Mouse (Mus musculus) left cerebral cortex, postnatal 4 days (tissue): ENCODE data around the gene Dnaic1. TPM values are rescaled to one million over a fixed set of nuclear protein-coding genes. Genes with fewer than 3 reads are reported as not detected.
A peak's percentile ranks its signal among the peaks of the same experiment; 100 is the strongest.

Experiments
- DNase-seq: peaks from one replicate; pipeline ENCODE4 v3.0.0-alpha.2; 2022
- intact Hi-C: fragments of 180-260 bp; cut with DNase I; formaldehyde crosslinking; loops from one replicate; pipeline ENCODE4 v1.15.1; 2025
- total RNA-seq, 2 experiments: library from RNA; stranded (reverse); gene quantifications; 2 replicates each; pipeline ENCODE4 v1.2.3; 2021

Dnaic1 gene
- total RNA-seq, 2 experiments from 2014 or later: 2.1 to 3.7 TPM

DNA sequence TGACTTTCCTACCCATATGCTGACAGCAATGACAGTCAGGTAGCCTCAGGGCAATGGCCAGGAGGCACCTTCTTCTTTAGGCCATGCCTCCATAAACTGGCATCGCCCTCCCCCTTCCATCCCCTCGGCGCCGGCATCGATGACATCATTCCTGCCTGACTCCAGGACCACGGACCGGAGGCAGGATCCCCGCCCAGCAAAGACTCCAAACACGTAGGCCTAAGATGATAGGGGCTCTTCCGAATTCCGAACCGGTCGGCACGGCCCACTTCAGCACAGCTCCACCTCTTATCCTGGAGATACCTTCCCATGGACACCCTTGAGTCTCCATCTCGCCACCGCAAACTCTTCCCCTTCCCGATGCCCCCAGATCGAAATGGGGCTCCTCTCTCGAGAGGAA is 1.3 kb upstream of the Dnaic1 start:
- peak; percentile 64 for DNase-seq
- intact Hi-C loops: no loop called here

DNA sequence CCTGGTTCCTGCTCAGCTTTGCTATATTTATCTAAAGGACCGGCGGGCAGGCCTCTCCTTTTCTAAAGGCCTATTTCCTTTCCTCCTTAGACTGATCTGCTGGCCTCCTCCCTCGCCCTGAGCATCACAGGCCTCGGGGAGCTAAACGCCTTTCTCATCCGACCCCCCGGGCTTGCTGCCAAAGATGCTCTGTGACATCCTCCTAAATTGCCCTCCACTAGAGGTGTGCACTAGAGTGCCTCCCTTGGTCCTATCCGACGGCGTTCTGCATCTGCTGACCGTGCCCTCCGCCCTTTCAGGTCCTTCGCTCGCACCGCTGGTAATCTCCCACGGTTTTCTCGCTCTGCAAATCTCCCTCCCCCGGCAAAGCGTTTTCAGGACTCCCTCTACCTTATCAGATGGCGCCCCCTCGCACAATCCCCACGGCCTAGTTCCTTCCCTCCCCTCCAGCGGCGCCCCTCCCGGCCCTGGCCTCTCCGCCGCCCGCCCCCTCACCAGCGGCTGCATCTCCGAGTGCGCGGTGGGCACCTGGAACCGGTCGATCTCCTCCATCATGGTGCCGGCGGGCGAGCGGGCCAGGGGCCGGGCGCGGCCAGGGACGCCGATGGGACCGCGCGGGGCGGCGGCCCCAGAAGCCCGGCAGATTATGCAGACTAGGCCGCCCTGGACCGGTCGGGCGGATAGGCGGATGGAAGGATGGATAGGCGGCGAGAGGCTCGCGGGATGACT is 729 bp upstream of the Dnaic1 start:
- intact Hi-C loops: no loop called here
- peak; percentile 70 for DNase-seq

DNA sequence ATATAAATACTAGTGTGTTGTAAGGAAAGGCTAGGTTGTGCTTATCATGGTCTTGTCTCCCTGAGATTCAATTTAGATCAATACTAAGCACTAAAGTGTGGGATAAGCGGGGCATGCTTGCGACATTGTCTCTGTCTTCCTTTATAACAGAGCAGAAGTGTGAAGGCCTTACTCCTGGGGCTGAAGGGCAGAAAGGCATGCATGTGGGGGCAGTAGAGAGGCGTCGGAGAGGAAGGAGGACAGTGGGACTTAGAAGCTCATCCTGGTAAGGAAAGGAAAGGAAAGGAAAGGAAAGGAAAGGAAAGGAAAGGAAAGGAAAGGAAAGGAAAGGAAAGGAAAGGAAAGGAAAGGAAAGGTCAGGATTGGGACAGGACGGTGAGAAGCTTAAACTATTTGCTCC is 1.9 kb downstream of the Dnaic1 start:
- intact Hi-C loops: no loop called here
- DNase-seq: peak; percentile 44

DNA sequence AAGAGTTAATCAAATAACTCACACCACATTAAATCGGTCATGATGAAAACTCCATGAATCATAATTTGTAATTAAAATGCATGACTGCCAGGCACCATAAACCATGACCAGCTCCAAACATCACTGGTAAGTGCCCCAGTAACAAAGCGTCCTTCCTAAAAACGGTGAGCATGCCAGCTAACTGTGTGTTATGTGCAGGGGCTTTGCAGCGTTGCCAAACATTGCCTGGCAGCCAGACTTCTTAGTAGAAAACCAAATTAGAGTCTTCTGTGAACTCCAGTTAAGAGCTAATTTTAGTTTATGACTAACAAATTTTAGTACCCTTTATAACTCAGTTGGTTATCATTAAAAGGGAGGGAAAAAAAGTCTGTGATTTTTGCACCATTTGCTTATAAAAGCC is 3.9 kb downstream of the Dnaic1 start:
- intact Hi-C loops: no loop called here
- DNase-seq: peak; percentile 18

DNA sequence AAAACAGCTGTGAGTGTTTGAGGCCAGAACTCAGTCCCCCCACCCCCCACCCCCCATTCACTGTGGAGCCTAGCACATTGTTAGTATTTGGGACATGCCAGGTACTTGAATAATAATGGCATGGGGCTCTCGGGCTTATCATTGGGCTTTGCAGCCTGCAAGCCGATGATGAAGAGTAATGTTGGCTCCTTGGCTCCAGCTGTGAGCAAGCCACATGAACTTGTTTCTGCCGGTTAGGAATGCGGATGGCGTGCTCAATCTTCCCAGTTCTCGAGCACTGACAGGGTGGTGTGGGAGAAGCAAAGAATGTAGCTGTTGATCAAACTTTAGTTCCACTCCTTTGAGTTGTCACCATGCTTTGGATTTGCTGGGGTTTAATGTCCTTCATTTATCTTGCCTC is 6.3 kb downstream of the Dnaic1 start:
- no peak for DNase-seq

DNA sequence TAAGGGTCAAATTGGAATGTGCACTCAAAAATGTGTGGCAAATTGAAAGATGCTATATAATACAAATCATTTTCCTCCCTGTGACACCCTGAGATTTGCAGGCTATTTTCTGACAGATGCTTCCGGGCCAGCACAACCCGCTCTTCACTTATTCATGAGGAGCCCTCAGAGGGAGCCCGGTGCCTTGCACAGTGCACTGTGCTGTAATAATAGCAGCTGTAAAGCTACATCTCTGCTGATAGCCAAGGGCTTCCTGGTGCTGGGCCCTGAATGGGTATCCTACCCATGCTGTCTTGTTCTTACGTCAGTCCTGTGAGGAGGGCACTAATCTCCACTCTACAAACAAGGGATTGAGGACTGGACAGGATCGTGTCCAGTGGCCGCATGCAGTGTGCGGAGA is 13.8 kb downstream of the Dnaic1 start:
- intact Hi-C loops: no loop called here
- no peak for DNase-seq

More for the DNA sequence above, 6.3 kb downstream of the Dnaic1 start:
- intact Hi-C loops: no loop called here

DNA sequence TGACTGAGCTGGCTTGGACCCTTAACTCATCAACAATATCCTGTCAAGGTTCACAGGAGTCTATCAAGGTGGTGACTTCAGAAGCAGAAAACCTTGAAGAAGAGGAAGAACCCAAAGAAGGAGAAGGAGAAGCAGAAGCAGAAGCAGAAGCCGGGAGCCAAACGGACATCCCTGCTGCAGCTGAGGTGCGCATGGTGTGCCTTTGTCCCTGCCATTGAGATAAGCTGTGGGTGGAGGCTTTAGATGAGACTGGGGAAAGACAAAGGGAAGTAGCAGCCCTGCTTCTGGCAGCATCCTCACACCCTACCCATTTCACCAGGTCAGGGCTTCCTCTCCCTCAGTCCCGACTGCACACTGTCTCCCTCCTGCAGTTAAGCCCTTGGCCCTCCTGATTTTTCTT is 33.2 kb downstream of the Dnaic1 start:
- DNase-seq: no peak
- intact Hi-C loops: no loop called here

DNA sequence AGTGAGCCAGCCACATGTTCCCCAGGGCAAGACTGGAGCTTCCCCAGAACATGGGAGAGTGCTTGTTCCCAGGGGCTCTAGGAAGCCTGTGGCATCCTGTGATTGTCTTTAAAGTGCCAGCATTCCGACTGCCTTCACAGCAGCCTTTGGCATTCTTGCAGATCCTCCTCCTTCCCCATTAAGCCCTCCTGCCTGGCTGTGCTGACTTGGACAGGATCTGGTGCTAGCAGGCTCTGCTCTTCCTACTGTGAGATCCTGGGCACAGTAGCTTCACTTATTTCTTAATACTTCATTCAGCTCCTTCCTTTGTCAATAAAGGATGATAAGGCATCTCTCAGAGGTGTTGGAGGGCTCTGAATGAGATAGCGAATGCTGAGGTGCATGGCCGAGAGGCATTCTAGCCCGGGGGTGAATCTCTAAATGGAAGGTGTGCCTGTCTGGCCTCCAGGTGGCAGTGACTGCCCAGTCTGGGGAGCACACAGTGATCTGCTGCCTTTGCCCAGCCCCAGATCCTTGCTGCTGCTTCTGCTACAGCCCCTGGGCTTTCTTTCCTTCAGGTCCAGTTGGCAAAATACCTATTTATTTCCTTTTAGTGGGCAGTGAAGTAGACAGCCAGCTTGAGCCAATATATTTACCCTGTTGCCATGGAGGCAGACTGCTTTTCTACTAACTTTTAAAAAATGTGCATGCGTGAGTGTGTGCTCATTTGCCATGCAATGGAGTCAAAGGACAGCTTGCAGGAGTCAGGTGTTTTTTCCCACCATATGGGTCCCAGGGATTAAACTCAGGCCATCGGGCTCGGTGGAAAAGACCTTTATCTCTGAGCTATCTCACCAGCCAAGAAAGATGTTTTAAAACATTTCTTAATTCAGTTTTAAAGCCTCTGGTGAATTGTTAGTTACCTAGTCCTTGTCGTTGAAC is 35.2 kb downstream of the Dnaic1 start:
- peak; percentile 70 for DNase-seq

DNA sequence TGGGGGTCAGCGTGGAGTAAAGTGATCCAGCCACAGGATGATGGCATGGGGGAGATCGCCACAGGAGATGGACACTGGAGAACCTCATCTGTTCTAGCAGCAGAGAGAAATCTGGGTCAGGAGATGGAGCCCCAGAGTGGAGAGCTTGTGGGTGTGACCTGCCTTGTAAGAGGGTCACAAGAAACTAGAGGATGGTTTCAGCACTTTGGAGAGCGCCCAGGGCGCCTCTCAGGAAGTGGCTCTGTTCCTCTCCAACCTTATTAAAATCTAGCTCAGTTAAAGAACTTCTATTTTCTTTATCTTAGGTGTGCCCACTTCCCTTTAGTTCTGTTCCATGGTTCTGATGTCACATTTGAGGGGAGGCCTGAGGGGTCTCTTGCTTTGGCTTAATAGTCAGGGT is 37.2 kb downstream of the Dnaic1 start:
- intact Hi-C loops: no loop called here
- no peak for DNase-seq

More for the DNA sequence above, 35.2 kb downstream of the Dnaic1 start:
- intact Hi-C loops: no loop called here

DNA sequence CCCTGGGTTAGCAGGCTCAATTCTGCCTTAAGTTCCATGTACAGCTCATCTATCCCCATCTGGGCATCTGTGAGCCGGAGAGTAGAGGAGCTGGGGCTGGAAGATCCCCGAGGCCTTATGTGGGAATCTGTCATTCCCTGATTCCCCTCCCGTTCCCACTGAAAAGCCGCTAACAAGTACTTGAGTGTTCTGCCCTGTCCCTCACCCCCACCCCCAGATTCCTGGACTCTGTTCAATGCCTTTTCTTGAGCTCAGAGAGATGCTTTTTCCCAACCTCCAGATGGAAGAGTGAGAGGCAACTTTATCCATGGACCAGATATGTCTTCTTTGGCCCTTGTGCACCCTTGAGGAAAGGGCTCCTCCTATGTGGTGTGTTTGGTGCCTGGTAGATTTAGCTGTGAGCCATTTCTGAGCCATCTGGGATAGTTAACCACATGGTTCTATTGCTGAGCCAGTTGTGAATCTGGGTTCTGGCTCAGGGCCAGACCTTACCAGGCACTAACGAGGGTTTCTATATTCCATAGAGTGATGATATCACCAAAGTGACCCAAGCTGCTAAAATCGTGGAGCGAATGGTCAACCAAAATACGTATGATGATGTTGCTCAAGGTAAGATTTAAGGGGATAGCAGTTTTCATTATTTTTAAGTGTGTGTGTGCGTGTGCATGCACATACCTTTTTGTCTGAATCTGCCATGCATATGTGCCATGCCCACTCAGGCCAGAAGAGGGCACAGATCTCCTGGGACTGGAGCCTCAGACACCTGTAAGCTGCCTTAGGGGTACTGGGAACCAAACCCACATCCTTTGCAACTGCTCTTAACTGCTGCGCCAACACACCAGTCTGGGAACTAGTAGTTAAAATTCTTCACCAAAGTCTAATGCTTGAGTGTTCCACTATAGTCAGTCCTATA is 40.4 kb downstream of the Dnaic1 start:
- intact Hi-C loops: loop anchor here (5.0 kb wide), 1 partner anchor 88 kb away; no protein-coding TSS in a partner anchor
- DNase-seq: peak; percentile 57

DNA sequence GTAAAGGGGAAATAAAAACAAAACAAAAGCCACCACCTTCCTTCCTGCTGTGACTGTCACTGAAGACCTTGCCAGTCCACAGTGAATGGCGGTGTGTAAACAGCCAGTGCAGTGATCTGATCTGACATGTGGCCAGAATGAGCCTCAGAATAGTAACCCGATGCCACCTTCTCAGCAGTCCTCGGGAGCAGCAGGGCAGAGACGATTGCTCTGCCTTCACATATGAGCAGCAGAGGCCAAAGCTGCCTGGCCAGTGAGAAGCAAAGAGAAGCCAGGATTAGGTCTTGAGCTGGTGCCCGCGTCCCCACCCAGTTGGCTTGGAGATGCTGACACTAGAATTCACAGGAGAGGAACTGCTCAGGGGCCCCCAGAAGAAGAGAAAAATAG is 41.0 kb downstream of the Dnaic1 start:
- intact Hi-C loops: loop anchor here (5.0 kb wide), 1 partner anchor 88 kb away; no protein-coding TSS in a partner anchor
- peak; percentile 63 for DNase-seq

DNA sequence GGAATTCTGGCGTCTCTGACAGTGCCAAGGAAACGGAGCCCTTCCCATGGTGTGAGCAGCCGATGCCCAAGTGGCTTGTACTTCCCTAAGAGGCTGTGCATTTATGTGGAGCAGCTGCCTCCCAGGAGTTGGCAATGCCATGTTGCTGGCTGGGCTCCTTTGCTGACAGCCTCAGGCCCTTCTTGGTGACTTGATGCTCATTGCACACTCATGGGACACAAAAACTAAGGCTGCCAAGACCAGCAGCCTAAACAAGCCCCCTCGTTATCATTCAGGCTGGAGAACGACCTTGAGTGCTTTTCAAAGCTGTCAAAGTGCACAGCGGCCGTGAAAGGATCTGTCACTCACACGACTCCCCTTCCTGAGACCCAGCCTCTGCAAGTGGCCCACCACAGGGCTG is 42.6 kb downstream of the Dnaic1 start:
- peak; percentile 92 for DNase-seq
- intact Hi-C loops: loop anchor here (5.0 kb wide), 1 partner anchor 90 kb away; no protein-coding TSS in a partner anchor

DNA sequence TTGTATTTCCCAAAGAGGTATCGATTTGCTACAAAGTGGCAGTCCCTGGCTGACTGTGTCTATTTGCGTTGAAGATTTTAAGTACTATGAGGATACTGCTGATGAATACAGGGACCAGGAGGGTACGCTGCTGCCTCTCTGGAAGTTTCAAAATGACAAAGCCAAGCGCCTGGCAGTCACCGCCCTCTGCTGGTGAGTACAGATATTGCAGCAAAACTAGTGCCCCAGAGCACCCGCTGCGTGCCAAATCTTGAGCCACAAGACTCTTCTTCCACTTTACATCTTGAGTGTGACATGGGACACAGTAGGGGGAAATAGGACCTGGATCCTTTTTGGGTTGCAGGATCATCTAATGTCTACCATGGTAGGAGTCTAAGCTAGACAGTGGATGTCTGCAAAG is 44.6 kb downstream of the Dnaic1 start:
- intact Hi-C loops: loop anchor here (5.0 kb wide), 1 partner anchor 92 kb away; no protein-coding TSS in a partner anchor

DNA sequence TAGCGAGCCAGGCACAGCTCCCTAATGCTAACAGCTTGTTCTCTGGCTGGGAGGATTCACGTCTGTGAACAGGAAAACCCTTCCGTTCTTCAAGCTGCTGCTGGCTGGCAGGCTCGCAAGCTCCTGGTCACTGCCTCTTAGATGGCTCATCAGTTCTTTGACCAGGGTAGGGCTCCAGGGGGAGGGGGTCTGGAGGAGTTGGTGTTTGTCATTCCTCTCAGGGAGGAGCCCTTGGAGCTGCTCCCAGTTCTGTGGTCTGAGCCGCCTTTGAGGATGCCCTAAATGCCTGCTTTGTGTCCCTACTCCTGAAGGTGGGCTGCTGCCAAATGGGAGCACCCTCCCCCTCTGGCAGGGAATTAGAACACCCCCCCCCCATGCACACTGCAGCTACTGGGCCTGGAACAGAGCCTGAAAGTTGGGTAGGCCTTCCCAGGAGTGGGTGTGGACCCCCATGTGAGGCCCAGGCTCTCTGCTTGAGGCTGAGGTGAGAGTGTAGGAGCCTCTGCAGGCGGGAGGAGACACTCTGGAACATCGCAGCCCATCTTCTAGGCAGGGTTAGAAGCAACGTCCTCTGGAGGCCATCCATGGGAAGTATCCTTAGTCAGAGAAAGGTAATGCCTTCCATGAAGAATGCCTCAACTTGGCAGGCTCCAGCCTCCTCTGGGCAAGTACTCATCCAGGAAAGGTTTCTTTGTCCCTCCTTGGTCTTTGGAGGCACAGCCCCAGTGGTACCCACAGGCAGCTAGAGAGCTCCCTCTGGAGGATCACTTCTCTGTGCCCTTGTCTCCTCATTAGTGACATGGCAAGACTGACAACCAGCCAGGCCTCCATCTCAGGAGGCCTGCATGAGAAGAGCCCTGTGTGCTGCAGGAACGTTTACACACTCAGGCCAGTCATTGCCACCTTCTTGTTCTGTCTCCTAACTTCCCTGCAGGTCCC is 46.4 kb downstream of the Dnaic1 start:
- intact Hi-C loops: no loop called here
- DNase-seq: peak; percentile 91

More for the DNA sequence above, 44.6 kb downstream of the Dnaic1 start:
- peak; percentile 87 for DNase-seq

DNA sequence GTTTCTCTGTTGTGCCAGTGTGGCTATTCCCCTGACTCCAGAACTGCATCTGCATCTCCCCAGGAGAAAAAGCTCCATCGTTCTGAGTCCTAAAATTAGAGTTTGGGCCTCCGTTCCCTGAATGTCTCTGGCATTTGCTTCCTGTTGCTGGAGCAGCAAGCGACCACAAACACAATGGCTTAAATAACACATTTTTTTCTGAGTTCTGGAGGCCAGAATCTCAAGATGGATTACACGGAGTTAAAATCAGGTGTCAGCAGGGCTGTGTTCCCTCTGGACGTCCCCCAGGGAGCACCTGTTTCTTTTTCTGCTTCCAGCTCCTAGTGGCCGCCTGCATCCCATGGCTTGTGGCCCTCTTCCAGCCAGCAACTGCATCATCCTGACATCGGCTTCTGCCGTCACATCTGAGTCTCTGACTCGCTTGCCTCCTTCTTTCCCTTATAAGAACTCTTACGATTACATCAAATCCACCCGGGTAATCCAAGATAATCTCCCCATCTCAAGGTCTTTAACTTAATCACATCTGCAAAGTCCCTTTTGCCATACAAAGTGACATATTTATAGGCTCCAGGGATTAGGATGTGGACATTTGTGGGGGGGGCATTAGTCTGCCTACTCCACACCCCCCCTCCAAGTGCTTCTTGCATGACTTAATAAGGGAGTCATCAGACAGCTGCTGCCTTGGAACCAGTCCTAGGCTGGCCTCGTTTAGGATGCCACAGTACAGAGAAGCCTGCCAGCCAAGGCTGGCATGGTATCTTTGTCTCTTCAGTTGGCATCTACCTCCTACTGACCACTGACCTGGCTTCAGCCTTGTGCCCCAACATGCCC is 49.6 kb downstream of the Dnaic1 start:
- peak; percentile 92 for DNase-seq
- intact Hi-C loops: no loop called here

DNA sequence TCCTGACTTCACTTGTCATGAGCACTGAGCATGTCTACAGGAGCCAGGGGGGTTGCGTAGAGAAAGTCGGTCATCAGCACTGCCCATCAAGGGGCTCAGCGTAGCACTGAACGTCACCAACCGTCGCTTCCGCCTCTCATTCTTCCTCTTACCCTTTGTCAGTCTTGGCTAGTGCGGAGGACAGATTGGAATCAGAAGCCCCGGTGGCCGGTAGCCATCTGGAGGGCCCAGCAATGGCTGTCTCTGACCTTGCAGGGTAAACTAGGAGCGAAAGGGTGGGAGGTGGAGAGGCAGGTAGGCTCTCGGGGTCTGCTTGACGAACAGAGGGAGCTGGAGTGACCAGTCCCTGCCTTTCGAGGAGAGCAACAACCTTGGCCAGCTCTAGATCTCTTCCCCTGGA is 52.5 kb downstream of the Dnaic1 start:
- intact Hi-C loops: no loop called here
- peak; percentile 46 for DNase-seq

DNA sequence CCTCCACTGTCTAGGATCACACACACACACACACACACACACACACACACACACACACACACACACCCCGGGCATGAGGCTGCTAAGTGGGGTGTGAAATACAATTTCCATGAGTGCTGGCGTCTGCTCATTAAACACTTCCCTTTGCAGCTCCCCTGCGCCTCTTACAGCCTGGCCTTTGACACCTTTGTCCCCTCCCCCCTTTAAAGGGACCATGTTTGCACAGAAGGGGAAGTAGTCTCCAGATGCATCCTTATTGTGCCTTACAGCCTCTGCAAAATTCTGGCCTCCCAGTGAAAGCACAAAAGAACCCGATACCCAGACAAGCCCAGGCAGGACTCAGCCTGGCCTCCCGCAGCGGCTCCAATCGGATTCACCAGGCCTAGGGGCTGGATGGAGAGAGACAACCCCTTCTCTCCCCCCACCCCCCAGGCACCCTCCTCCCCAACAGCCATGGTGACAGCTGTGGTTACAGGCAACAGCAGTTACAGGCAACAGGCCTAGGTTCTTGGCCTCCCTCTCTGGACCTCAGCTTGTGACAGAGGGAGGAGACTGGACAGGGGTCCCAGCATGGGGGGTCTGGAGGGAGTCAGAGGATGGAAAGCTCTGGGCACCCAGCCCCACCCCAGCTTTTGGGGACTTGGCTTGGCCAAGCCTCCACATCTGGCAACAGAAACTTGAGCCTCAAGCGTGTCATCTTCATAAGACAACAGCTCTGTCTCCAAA is 58.8 kb downstream of the Dnaic1 start:
- DNase-seq: peak; percentile 63
- intact Hi-C loops: no loop called here

DNA sequence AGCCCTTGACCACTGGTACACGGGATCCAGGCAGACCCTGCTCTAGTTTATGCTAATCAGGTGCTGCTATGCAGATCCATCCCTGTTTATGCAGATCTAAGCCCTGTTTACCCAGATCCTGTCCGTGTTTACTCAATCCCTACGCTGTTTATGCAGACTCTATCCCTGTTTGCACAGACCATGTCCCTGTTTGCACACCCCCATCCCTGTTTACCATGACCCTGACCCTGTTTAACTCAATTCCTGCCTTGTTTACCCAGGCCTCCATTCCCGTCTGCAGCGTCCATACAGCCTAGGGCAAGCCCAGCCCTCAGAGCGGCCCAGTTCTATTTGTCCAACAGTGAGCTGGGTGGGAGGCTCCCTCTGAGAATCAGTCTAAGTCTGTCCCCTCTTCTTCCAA is 60.6 kb downstream of the Dnaic1 start:
- intact Hi-C loops: no loop called here
- DNase-seq: no peak
